In the genomic region with DNA sequence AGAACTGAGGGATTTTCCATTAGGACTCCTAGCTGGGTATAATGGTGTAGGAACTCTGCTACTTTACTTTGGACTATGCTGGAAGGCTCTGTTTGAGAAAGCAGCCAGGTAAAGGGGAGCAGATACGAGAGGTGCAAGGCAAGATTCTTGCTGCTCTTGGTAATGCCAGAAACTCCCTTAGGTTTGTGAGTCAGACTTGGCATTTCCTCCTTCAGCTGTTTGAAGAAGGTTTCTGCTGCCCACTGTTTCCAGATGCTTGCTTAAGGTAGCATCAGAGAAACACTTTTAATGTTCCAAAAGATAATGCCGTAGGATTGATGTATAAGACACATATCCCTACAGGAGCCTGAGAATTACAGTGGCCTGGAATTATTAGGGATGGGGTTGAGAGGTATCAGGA, we compare ENCODE assay signal across 17 mouse cellular contexts.
"Had no signal": no experiment of that assay in that cellular context is flagged by ENCODE, and none has a peak within 500 bp of the region (broad histone marks: within the 10 kb centered on the region; RNA-seq: fewer than 3 reads in every experiment).

No protein-coding gene starts in this region.

- ATAC-seq: liver, embryonic 12.5 days; liver, postnatal 0 days; lung, postnatal 0 days; midbrain, embryonic 13.5 days; midbrain, embryonic 15.5 days; midbrain, embryonic 16.5 days had no signal

- DNase-seq: left cerebral cortex, postnatal 4 days; liver; liver, embryonic 13.5 days; liver, postnatal 0 days; lung, adult 18-20 months; lung, adult 2 months; lung, embryonic 14.5 days; lung, postnatal 10 days; lung, postnatal 14 days; lung, postnatal 36 days; lung, postnatal 4 days; midbrain, embryonic 14.5 days had no signal
